Mouse (Mus musculus) testis, postnatal 10 days (tissue): ENCODE results near the gene Olfr801.

Source experiments
- DNase-seq: peaks from one replicate; pipeline ENCODE4 v3.0.0; 2021; ENCODE audit warnings: low spot score

The Olfr801 gene

GRCm38 (mm10) chr10:129673765-129674164, at the start of gene Olfr801:
Gene Olfr801 (minus strand): TSS chr10:129673865.
- DNase-seq: no peak

DNA sequence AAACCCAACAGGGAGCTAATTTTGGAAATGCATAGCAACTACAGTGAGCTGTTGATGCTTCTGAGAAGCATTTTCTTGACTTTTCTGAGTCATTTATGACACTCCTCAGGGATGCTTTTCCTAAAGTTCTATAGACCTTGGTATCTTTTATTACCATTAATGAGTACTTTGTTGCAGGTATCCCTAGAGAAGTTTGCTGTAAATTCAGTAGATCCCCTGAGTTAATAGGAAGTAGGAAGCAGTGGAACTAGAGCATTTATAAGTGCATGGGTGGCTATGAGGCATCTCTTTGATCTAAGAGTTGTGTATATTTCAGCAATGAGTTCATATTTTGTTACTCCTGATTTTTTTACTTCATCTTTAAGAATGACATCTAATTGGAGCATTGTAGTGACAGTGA, 29.2 kb upstream of the Olfr801 start, which contains the start of gene Olfr804:
TSS of gene Olfr804 (plus strand) at position 301 of the 400 bp plus-strand sequence.
- no peak for DNase-seq

DNA sequence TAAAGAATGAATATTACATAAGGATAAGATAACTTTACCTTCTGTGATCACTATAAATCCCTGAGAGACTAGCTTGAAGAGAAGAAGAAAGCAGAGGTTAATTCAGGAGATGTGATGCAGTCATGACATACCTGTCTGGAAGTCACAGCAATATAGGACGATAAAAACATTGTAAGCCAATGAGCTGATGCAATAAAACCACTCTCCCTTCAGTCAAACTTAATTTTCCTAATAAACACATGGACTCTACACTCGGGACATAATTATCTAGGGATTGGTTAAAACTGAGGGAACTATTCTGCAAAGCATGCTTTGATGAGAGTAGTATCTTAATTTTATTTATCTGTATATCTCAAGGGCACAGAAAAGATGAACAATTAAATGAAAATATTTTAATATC, 20.5 kb upstream of the Olfr801 start, which contains the start of gene Olfr803:
TSS of gene Olfr803 (minus strand) at position 101 of the 400 bp plus-strand sequence.
- no peak for DNase-seq

DNA sequence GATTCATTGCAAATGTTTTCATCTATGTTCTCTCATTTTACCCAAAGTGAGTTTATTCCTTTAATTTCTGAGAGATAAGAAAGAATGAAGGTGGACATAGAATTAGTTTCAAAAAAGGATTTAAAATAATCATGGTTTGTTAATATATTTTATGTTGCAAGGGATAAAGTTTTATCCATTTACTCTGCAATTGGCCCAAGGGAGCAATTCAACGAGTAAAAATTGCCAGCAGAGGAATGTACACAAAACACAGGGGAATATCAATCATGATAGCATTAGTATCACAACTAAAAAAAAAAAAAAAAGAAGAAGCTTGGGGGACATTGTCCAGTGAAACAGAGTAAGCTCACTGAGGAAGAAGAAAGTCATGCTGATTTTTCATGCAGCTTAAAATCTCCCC, 14.4 kb upstream of the Olfr801 start, which contains the start of gene Olfr802:
TSS of gene Olfr802 (minus strand) at position 101 of the 400 bp plus-strand sequence.
- no peak for DNase-seq

- no peak for DNase-seq
Observed at GRCm38 (mm10) chr10:129657394-129657793, 16.3 kb downstream of the Olfr801 start, which contains the start of gene Olfr800. Gene Olfr800 (plus strand): TSS chr10:129657694.

- no peak for DNase-seq
Observed at GRCm38 (mm10) chr10:129651763-129652162, 21.9 kb downstream of the Olfr801 start.

- DNase-seq: no peak
Observed at GRCm38 (mm10) chr10:129637184-129637583, 36.5 kb downstream of the Olfr801 start, which contains the start of gene Olfr799. Gene Olfr799 (plus strand): TSS chr10:129637484.

DNA sequence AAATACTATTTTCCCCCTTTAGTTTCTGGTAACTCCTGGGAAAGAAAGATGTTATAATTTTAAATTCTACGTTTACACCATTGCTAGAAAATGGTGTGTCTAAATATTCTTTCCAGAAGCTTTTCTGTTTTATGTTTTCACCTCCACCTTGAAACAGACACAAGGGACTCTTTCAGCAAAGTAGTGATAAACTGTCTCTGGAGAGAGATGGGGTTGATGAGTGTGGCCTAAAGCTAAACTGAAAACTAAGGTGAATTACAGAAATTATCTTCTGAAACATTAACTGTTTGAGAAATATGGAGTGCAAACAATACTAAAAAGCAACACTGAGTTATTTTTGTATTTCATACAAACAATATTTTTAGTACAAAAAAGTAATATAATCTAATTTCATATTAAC, 45.8 kb downstream of the Olfr801 start, which contains the start of gene Olfr798:
TSS of gene Olfr798 (minus strand) at position 101 of the 400 bp plus-strand sequence.
- DNase-seq: no peak

- no peak for DNase-seq
Observed at GRCm38 (mm10) chr10:129623251-129623650, 50.4 kb downstream of the Olfr801 start.

GRCm38 (mm10) chr10:129621724-129622123, 51.9 kb downstream of the Olfr801 start:
- DNase-seq: no peak
